Mouse (Mus musculus) brain, embryonic 14.5 days (tissue): Measurements from ENCODE around the gene Psmb9.

ENCODE experiments used
- CTCF ChIP-seq: fragments of 200-500 bp; IDR thresholded peaks from 2 replicates; pipeline ENCODE4 v1.5.1; 2012; ENCODE audit warnings: inconsistent platforms, mild to moderate bottlenecking, moderate library complexity, borderline replicate concordance; ENCODE audit not compliant: insufficient read depth, insufficient read length; ENCODE audit errors: extremely low read depth
- POLR2A ChIP-seq: fragments of 200-500 bp; IDR thresholded peaks from 2 replicates; pipeline ENCODE4 v1.6.1; 2012; ENCODE audit warnings: mild to moderate bottlenecking, inconsistent platforms, borderline replicate concordance; ENCODE audit not compliant: poor library complexity, insufficient read depth, insufficient read length, severe bottlenecking; ENCODE audit errors: extremely low read depth

DNA sequence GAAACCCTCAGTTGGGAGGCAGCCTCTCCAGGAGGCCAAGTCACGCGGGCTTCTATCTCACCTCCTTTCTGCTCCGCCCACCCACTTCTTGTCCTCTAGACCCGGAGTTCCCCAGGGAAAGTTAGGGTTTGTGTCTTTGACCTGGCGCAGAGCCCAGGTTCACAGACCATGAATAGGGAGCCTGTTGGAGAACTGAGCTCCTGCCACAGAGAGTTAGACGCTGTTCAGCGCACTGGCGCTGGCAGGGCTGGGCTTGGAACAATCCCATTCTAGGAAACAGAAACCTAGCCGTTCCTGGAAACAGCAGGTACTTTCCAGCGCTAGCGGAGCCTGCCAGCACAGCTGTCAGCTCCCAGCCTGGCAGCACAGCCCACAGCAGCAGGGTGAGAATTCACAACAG, 31.1 kb upstream of the Psmb9 start:
- no peak for TF ChIP-seq CTCF
- no peak for TF ChIP-seq POLR2A
